Mouse (Mus musculus) heart, embryonic 11.5 days (tissue): ENCODE results near the gene Hs3st4. TPM values are rescaled to one million over a fixed set of nuclear protein-coding genes. Genes with fewer than 3 reads are reported as not detected.

Experiments
- ATAC-seq: fragments of 200-750 bp; cut with Nextera tagmentation; replicated peaks from 2 replicates; pipeline ENCODE4 v1.8.0; 2017; ENCODE audit warnings: moderate library complexity; ENCODE audit not compliant: insufficient number of reproducible peaks, low FRiP score, low TSS enrichment
- H3K27ac ChIP-seq: fragments of 300-500 bp; sonication (generic); 2 replicates; pipeline ENCODE4 v1.5.1; 2014; ENCODE audit warnings: mild to moderate bottlenecking, low read depth, low read length
- H3K27me3 ChIP-seq: fragments of 300-500 bp; sonication (generic); 2 replicates; pipeline ENCODE4 v1.6.1; 2014; ENCODE audit warnings: mild to moderate bottlenecking, low read length, mixed read lengths; ENCODE audit not compliant: control insufficient read depth, insufficient read depth
- H3K36me3 ChIP-seq: fragments of 300-500 bp; sonication (generic); 2 replicates; pipeline ENCODE4 v1.6.1; 2014; ENCODE audit warnings: mild to moderate bottlenecking, low read length, moderate library complexity, mixed read lengths; ENCODE audit not compliant: control insufficient read depth, insufficient read depth
- H3K4me1 ChIP-seq: fragments of 300-500 bp; sonication (generic); 2 replicates; pipeline ENCODE4 v1.6.1; 2014; ENCODE audit warnings: low read length; ENCODE audit not compliant: control insufficient read depth, insufficient read depth
- H3K4me2 ChIP-seq: fragments of 300-500 bp; sonication (generic); 2 replicates; pipeline ENCODE4 v1.6.1; 2014; ENCODE audit warnings: mild to moderate bottlenecking, moderate library complexity
- H3K4me3 ChIP-seq: fragments of 300-500 bp; sonication (generic); 2 replicates; pipeline ENCODE4 v1.5.1; 2014; ENCODE audit warnings: low read depth, low read length
- H3K9ac ChIP-seq: fragments of 300-500 bp; sonication (generic); 2 replicates; pipeline ENCODE4 v1.6.1; 2014; ENCODE audit warnings: mild to moderate bottlenecking, low read depth, low read length, moderate library complexity
- H3K9me3 ChIP-seq: fragments of 300-500 bp; sonication (generic); replicated peaks from 2 replicates; pipeline ENCODE4 v1.6.1; 2016; ENCODE audit warnings: low read length; ENCODE audit not compliant: control insufficient read depth
- WGBS: fragments of 180-500 bp; shearing (Covaris S2); extraction: QIAGEN DNeasy Blood & Tissue Kit; methylation state at CpG from one replicate; pipeline ENCODE4 v1.1.7; 2014; ENCODE audit not compliant: insufficient replicate concordance; 5-methylcytosine and 5-hydroxymethylcytosine counted together
- polyA plus RNA-seq: library from polyadenylated mRNA; unstranded; fragments of >200 nt; fragmentation: Nextera tagmentation; extraction: Ambion mirVana; gene quantifications from 2 replicates; pipeline ENCODE4 v1.2.1, GENCODE M21; 2014

The Hs3st4 gene
- polyA plus RNA-seq, 1 experiment from 2014 or later = 0.44 TPM

DNA sequence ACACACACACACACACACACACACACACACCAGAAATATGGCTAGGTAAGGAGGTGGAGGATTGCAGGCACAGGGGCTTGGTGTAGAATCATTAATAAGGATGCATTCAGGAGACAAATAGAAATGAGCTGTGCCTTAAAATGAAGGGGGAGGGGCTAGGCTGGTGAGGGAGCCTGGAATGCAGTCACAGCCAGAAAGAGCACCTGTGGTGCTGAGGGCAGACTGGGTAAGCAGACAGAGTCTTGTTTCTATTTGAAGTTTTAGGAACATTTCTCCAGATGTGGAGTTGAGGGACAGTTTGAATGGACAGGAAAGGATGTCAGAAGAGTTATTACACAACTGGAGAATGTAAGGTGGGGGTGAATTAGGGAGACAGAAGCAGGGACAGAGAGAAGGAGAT lies 64.7 kb downstream of the Hs3st4 start:
- Histone ChIP-seq H3K36me3 (no peaks in the 10 kb centered on the region), H3K9me3 (no peaks in the 10 kb centered on the region), H3K4me1 (no peaks in the 10 kb centered on the region), H3K27ac (no peak overlapping the region), H3K27me3 (no peaks in the 10 kb centered on the region), H3K4me2 (no peak overlapping the region), H3K4me3 (no peak overlapping the region), H3K9ac (no peak overlapping the region)
- ATAC-seq = no peak

- no peak for ATAC-seq
- H3K27ac ChIP-seq = no peak overlapping the region
- no peaks in the 10 kb centered on the region for H3K27me3 ChIP-seq
- no peaks in the 10 kb centered on the region for H3K4me1 ChIP-seq
- WGBS = 48% methylated on average over 1 of the region's 1 CpGs
- H3K9me3 ChIP-seq = no peaks in the 10 kb centered on the region
- H3K4me2 ChIP-seq = no peak overlapping the region
- no peak overlapping the region for H3K4me3 ChIP-seq
- H3K36me3 ChIP-seq = no peaks in the 10 kb centered on the region
- H3K9ac ChIP-seq = no peak overlapping the region
These were observed 66.3 kb downstream of the Hs3st4 start for GRCm38 (mm10) chr7:124048971-124049370.

GRCm38 (mm10) chr7:124050421-124050820 lies 67.8 kb downstream of the Hs3st4 start:
- Histone ChIP-seq H3K4me2 (no peak overlapping the region), H3K4me3 (no peak overlapping the region), H3K36me3 (no peaks in the 10 kb centered on the region), H3K27me3 (no peaks in the 10 kb centered on the region), H3K27ac (no peak overlapping the region), H3K4me1 (no peaks in the 10 kb centered on the region), H3K9ac (no peak overlapping the region), H3K9me3 (no peaks in the 10 kb centered on the region)
- no peak for ATAC-seq
- WGBS = 74% methylated on average over 5 of the region's 5 CpGs

DNA sequence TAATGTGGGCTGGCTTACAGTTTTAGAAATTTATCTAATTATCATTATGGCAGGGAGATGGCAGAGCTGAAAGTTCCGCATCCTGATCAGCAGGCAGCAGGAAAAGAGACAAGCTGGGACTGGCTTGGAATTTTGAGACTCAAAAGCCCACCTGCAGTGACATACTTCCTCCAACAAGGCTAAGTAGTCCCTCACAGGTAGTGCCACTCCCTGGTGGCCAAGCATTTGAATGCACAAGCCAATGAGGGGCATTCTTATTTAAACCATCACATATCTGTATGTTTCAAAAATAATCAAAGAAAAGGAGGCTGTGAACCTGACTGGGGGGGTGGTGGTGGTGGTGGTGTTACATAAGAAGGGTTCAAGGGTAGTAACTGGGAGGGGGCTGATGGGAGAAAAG lies 101.1 kb downstream of the Hs3st4 start:
- H3K4me1 ChIP-seq = no peaks in the 10 kb centered on the region
- no peak overlapping the region for H3K9ac ChIP-seq
- no peak for ATAC-seq
- no peaks in the 10 kb centered on the region for H3K27me3 ChIP-seq
- H3K27ac ChIP-seq = no peak overlapping the region
- no peaks in the 10 kb centered on the region for H3K36me3 ChIP-seq
- H3K9me3 ChIP-seq = no peaks in the 10 kb centered on the region
- H3K4me3 ChIP-seq = no peak overlapping the region
- H3K4me2 ChIP-seq = no peak overlapping the region
- 82% methylated on average over 1 of the region's 1 CpGs for WGBS

- no peaks in the 10 kb centered on the region for H3K36me3 ChIP-seq
- no peaks in the 10 kb centered on the region for H3K9me3 ChIP-seq
- WGBS = 4% methylated on average over 2 of the region's 2 CpGs
These were observed 146.3 kb downstream of the Hs3st4 start for GRCm38 (mm10) chr7:124129019-124129418.

DNA sequence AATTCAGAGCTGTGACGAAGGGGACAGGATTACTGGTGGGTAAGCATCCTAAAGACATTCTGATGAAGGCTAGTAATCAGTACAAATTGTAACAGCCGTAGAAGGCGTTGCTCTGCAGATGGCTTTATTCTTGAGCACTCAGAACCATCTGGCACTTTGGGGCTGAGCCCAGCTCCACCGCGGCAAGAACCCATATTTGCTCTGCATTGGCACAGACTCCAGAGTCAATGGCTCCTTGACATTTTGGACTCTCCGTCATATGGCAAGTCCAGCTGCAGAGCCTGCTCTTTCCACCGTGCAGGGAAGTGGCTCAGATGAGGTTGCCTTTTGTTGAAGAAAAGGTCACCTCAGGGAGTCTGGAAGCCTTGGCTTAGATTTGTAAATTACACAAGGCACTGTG lies 148.6 kb downstream of the Hs3st4 start:
- no peaks in the 10 kb centered on the region for H3K36me3 ChIP-seq
- H3K9ac ChIP-seq = no peak overlapping the region
- H3K4me3 ChIP-seq = no peak overlapping the region
- H3K9me3 ChIP-seq = no peaks in the 10 kb centered on the region
- H3K27ac ChIP-seq = no peak overlapping the region
- no peak for ATAC-seq
- no peaks in the 10 kb centered on the region for H3K27me3 ChIP-seq
- 75% methylated on average over 7 of the region's 7 CpGs for WGBS
- no peaks in the 10 kb centered on the region for H3K4me1 ChIP-seq
- no peak overlapping the region for H3K4me2 ChIP-seq

More at GRCm38 (mm10) chr7:124129019-124129418, 146.3 kb downstream of the Hs3st4 start:
- Histone ChIP-seq H3K27me3 (no peaks in the 10 kb centered on the region), H3K9ac (no peak overlapping the region), H3K4me1 (no peaks in the 10 kb centered on the region), H3K27ac (no peak overlapping the region), H3K4me2 (no peak overlapping the region), H3K4me3 (no peak overlapping the region)
- ATAC-seq = no peak

- H3K27ac ChIP-seq = no peak overlapping the region
- H3K4me2 ChIP-seq = no peak overlapping the region
- H3K9ac ChIP-seq = no peak overlapping the region
- 65% methylated on average over 5 of the region's 5 CpGs for WGBS
- ATAC-seq = no peak
- no peaks in the 10 kb centered on the region for H3K4me1 ChIP-seq
- H3K27me3 ChIP-seq = no peaks in the 10 kb centered on the region
- H3K4me3 ChIP-seq = no peak overlapping the region
- H3K36me3 ChIP-seq = no peaks in the 10 kb centered on the region
- H3K9me3 ChIP-seq = no peaks in the 10 kb centered on the region
These were observed 153.5 kb downstream of the Hs3st4 start for GRCm38 (mm10) chr7:124136133-124136532.

DNA sequence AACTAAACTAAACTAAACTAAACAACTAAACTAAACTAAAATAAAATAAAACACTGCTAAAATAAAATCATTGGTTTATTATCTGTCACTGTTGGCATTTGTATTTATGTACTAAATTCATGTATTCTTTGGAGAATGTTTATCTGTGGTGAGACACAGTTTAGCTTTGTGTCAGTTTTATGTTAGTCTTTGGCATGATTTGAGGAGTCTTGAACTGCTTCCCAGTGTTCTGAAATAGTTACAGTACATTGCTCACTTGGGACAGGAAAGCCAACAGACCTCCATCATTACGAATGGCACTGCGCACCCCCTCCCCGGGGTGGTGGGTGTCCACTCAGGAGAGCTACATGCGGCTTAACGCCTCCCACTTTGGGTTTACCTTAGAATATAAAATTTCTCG lies 158.6 kb downstream of the Hs3st4 start:
- 88% methylated on average over 6 of the region's 6 CpGs for WGBS
- no peaks in the 10 kb centered on the region for H3K36me3 ChIP-seq
- ATAC-seq = no peak

GRCm38 (mm10) chr7:124150901-124151300 lies 168.2 kb downstream of the Hs3st4 start:
- ATAC-seq = no peak
- no peak overlapping the region for H3K4me3 ChIP-seq
- H3K9ac ChIP-seq = no peak overlapping the region
- no peak overlapping the region for H3K4me2 ChIP-seq
- no peaks in the 10 kb centered on the region for H3K9me3 ChIP-seq
- H3K27me3 ChIP-seq = no peaks in the 10 kb centered on the region
- no peaks in the 10 kb centered on the region for H3K4me1 ChIP-seq
- H3K36me3 ChIP-seq = no peaks in the 10 kb centered on the region
- H3K27ac ChIP-seq = no peak overlapping the region
- 63% methylated on average over 2 of the region's 2 CpGs for WGBS

More for the DNA sequence above, 158.6 kb downstream of the Hs3st4 start:
- Histone ChIP-seq H3K4me3 (no peak overlapping the region), H3K27ac (no peak overlapping the region), H3K9me3 (no peaks in the 10 kb centered on the region), H3K4me2 (no peak overlapping the region), H3K27me3 (no peaks in the 10 kb centered on the region), H3K9ac (no peak overlapping the region), H3K4me1 (no peaks in the 10 kb centered on the region)
